Mouse (Mus musculus): ENCODE results near the gene Ndufa6. TPM values are rescaled to one million over a fixed set of nuclear protein-coding genes. Genes with fewer than 3 reads are reported as not detected.
A peak's percentile ranks its signal among the peaks of the same experiment; 100 is the strongest.

Ndufa6 gene
- polyA plus RNA-seq, 2 experiments, result 288 to 447 TPM

GRCm38 (mm10) chr15:82379511-82379870 lies 25.4 kb upstream of the Ndufa6 start:
- peak overlapping the region; percentile 50 for H3K4me2 ChIP-seq (ENCODE audit: low read depth)
- ATAC-seq (ENCODE audit: insufficient read depth) (peak; percentile 77), DNase-seq (ENCODE audit: low read depth in 3 of 3, low spot score in 3 of 3) (peak in 2 of 3 experiments; percentile 24 to 34)
- H3K4me3 ChIP-seq (ENCODE audit: insufficient read depth in 1 of 2, low read depth in 2 of 2, low read length in 2 of 2), result peak overlapping the region; percentile 40 to 53
- H3K4me1 ChIP-seq (replicated peaks; ENCODE audit: control insufficient read depth in 2 of 2, insufficient read depth in 2 of 2, low read length in 1 of 2), result peaks cover 0 to 11% of the 10 kb centered on the region in 2 experiments; a peak in 2 of 4 replicates
- H3K9me3 ChIP-seq (ENCODE audit: control insufficient read depth, low read length), result no peaks in the 10 kb centered on the region
- 26% methylated on average over 7 of the region's 7 CpGs for WGBS (ENCODE audit: insufficient replicate concordance)
- no peak overlapping the region for H3K27ac ChIP-seq
- H3K27me3 ChIP-seq (ENCODE audit: control insufficient read depth, insufficient read depth, low read length), result no peaks in the 10 kb centered on the region
- TF ChIP-seq CTCF (IDR thresholded peaks at IDR 0.05; ENCODE audit: low read depth), result no peak
- TF ChIP-seq EP300 (IDR thresholded peaks at IDR 0.05; ENCODE audit: low read depth), result no peak
- no peak overlapping the region for H3K9ac ChIP-seq (replicated peaks)
- H3K36me3 ChIP-seq (replicated peaks; ENCODE audit: control insufficient read depth, insufficient read depth, low read depth), result no peaks in the 10 kb centered on the region

- Histone ChIP-seq H3K4me2 (ENCODE audit: low read depth) (peak overlapping the region; percentile 18), H3K36me3 (replicated peaks; ENCODE audit: control insufficient read depth, insufficient read depth, low read depth) (no peaks in the 10 kb centered on the region), H3K9ac (replicated peaks) (no peak overlapping the region), H3K27ac (no peak overlapping the region; the same call in 1 of the 2 replicates), H3K9me3 (ENCODE audit: control insufficient read depth, low read length) (no peaks in the 10 kb centered on the region), H3K4me1 (replicated peaks; ENCODE audit: control insufficient read depth in 2 of 2, insufficient read depth in 2 of 2, low read length in 1 of 2) (peaks cover 0 to 11% of the 10 kb centered on the region in 2 experiments; a peak in 2 of 4 replicates), H3K4me3 (ENCODE audit: insufficient read depth in 1 of 2, low read depth in 2 of 2, low read length in 2 of 2) (peak overlapping the region; percentile 3 to 14; a peak in 2 of 4 replicates), H3K27me3 (ENCODE audit: control insufficient read depth, insufficient read depth, low read length) (no peaks in the 10 kb centered on the region)
- no peak for ATAC-seq (ENCODE audit: insufficient read depth)
- no peak for DNase-seq (ENCODE audit: low read depth in 3 of 3, low spot score in 3 of 3)
- TF ChIP-seq EP300 (IDR thresholded peaks at IDR 0.05; ENCODE audit: low read depth) (no peak), CTCF (IDR thresholded peaks at IDR 0.05; ENCODE audit: low read depth) (no peak)
- 53% methylated on average over 15 of the region's 15 CpGs for WGBS (ENCODE audit: insufficient replicate concordance)
Observed at GRCm38 (mm10) chr15:82378261-82379180, 24.4 kb upstream of the Ndufa6 start.

- Histone ChIP-seq H3K4me3 (ENCODE audit: insufficient read depth in 1 of 2, low read depth in 2 of 2, low read length in 2 of 2) (no peak overlapping the region), H3K9ac (replicated peaks) (no peak overlapping the region), H3K27ac (no peak overlapping the region), H3K4me2 (ENCODE audit: low read depth) (peak overlapping the region; percentile 18), H3K4me1 (replicated peaks; ENCODE audit: control insufficient read depth in 2 of 2, insufficient read depth in 2 of 2, low read length in 1 of 2) (peaks cover 0 to 11% of the 10 kb centered on the region in 2 experiments; a peak in 2 of 4 replicates), H3K9me3 (ENCODE audit: control insufficient read depth, low read length) (no peaks in the 10 kb centered on the region), H3K27me3 (ENCODE audit: control insufficient read depth, insufficient read depth, low read length) (no peaks in the 10 kb centered on the region), H3K36me3 (replicated peaks; ENCODE audit: control insufficient read depth, insufficient read depth, low read depth) (no peaks in the 10 kb centered on the region)
- DNase-seq (ENCODE audit: low read depth in 3 of 3, low spot score in 3 of 3) (no peak), ATAC-seq (ENCODE audit: insufficient read depth) (no peak)
- TF ChIP-seq CTCF (IDR thresholded peaks at IDR 0.05; ENCODE audit: low read depth), result no peak
- no peak for TF ChIP-seq EP300 (IDR thresholded peaks at IDR 0.05; ENCODE audit: low read depth)
- 54% methylated on average over 5 of the region's 5 CpGs for WGBS (ENCODE audit: insufficient replicate concordance)
Observed at GRCm38 (mm10) chr15:82377701-82378100, 23.6 kb upstream of the Ndufa6 start.

- no peaks in the 10 kb centered on the region for H3K27me3 ChIP-seq (ENCODE audit: control insufficient read depth, insufficient read depth, low read length)
- H3K4me1 ChIP-seq (replicated peaks; ENCODE audit: control insufficient read depth in 2 of 2, insufficient read depth in 2 of 2, low read length in 1 of 2), result peaks cover 0 to 11% of the 10 kb centered on the region in 2 experiments; a peak in 2 of 4 replicates
- no peak overlapping the region for H3K9ac ChIP-seq (replicated peaks)
- no peaks in the 10 kb centered on the region for H3K9me3 ChIP-seq (ENCODE audit: control insufficient read depth, low read length)
- ATAC-seq (ENCODE audit: insufficient read depth) (no peak), DNase-seq (ENCODE audit: low read depth in 3 of 3, low spot score in 3 of 3) (no peak)
- H3K4me3 ChIP-seq (ENCODE audit: insufficient read depth in 1 of 2, low read depth in 2 of 2, low read length in 2 of 2), result no peak overlapping the region
- TF ChIP-seq CTCF (IDR thresholded peaks at IDR 0.05; ENCODE audit: low read depth), result no peak
- no peak for TF ChIP-seq EP300 (IDR thresholded peaks at IDR 0.05; ENCODE audit: low read depth)
- WGBS (ENCODE audit: insufficient replicate concordance), result 67% methylated on average over 17 of the region's 17 CpGs
- no peaks in the 10 kb centered on the region for H3K36me3 ChIP-seq (replicated peaks; ENCODE audit: control insufficient read depth, insufficient read depth, low read depth)
- H3K27ac ChIP-seq, result no peak overlapping the region
- H3K4me2 ChIP-seq (ENCODE audit: low read depth), result no peak overlapping the region
Observed at GRCm38 (mm10) chr15:82376393-82377138, 22.4 kb upstream of the Ndufa6 start.

GRCm38 (mm10) chr15:82375855-82376254 lies 21.7 kb upstream of the Ndufa6 start:
- Histone ChIP-seq H3K27ac (no peak overlapping the region), H3K4me3 (ENCODE audit: insufficient read depth in 1 of 2, low read depth in 2 of 2, low read length in 2 of 2) (no peak overlapping the region), H3K36me3 (replicated peaks; ENCODE audit: control insufficient read depth, insufficient read depth, low read depth) (no peaks in the 10 kb centered on the region), H3K9ac (replicated peaks) (no peak overlapping the region), H3K27me3 (ENCODE audit: control insufficient read depth, insufficient read depth, low read length) (no peaks in the 10 kb centered on the region), H3K4me2 (ENCODE audit: low read depth) (no peak overlapping the region), H3K9me3 (ENCODE audit: control insufficient read depth, low read length) (no peaks in the 10 kb centered on the region), H3K4me1 (replicated peaks; ENCODE audit: control insufficient read depth in 2 of 2, insufficient read depth in 2 of 2, low read length in 1 of 2) (peaks cover 0 to 10% of the 10 kb centered on the region in 2 experiments; a peak in 2 of 4 replicates)
- no peak for DNase-seq (ENCODE audit: low read depth in 3 of 3, low spot score in 3 of 3)
- no peak for ATAC-seq (ENCODE audit: insufficient read depth)
- TF ChIP-seq EP300 (IDR thresholded peaks at IDR 0.05; ENCODE audit: low read depth), result no peak
- no peak for TF ChIP-seq CTCF (IDR thresholded peaks at IDR 0.05; ENCODE audit: low read depth)
- 68% methylated on average over 9 of the region's 9 CpGs for WGBS (ENCODE audit: insufficient replicate concordance)
